Mouse (Mus musculus): ENCODE data around the gene Tnrc6a.

Gene Tnrc6a

GRCm38 (mm10) chr7:123188462-123188861, 64.8 kb downstream of the Tnrc6a start:
- no peak for DNase-seq (ENCODE audit: low read depth, low spot score)

- DNase-seq (ENCODE audit: low read depth, low spot score), result no peak
Measured at GRCm38 (mm10) chr7:123189762-123190161, 66.1 kb downstream of the Tnrc6a start.

- no peak for DNase-seq (ENCODE audit: low read depth, low spot score)
Measured at GRCm38 (mm10) chr7:123191731-123192130, 68.0 kb downstream of the Tnrc6a start.

- no peak for DNase-seq (ENCODE audit: low read depth, low spot score)
Measured at GRCm38 (mm10) chr7:123193201-123193600, 69.5 kb downstream of the Tnrc6a start.

- no peak for DNase-seq (ENCODE audit: low read depth, low spot score)
Measured at GRCm38 (mm10) chr7:123194696-123195095, 71.0 kb downstream of the Tnrc6a start.

GRCm38 (mm10) chr7:123196432-123196831, 72.7 kb downstream of the Tnrc6a start:
- DNase-seq (ENCODE audit: low read depth, low spot score), result no peak

GRCm38 (mm10) chr7:123198695-123199094, 75.0 kb downstream of the Tnrc6a start:
- no peak for DNase-seq (ENCODE audit: low read depth, low spot score)

- DNase-seq (ENCODE audit: low read depth, low spot score), result no peak
Measured at GRCm38 (mm10) chr7:123199151-123199550, 75.5 kb downstream of the Tnrc6a start.

- DNase-seq (ENCODE audit: low read depth, low spot score), result peak; percentile 29
Measured at GRCm38 (mm10) chr7:123199656-123200206, 76.0 kb downstream of the Tnrc6a start.

- DNase-seq (ENCODE audit: low read depth, low spot score), result peak; percentile 91
Measured at GRCm38 (mm10) chr7:123200722-123201121, 77.0 kb downstream of the Tnrc6a start.

- peak; percentile 78 for DNase-seq (ENCODE audit: low read depth, low spot score)
Measured at GRCm38 (mm10) chr7:123205261-123205660, 81.6 kb downstream of the Tnrc6a start.

GRCm38 (mm10) chr7:123207561-123207960, 83.9 kb downstream of the Tnrc6a start:
- DNase-seq (ENCODE audit: low read depth, low spot score), result no peak

GRCm38 (mm10) chr7:123209864-123210263, 86.2 kb downstream of the Tnrc6a start:
- no peak for DNase-seq (ENCODE audit: low read depth, low spot score)

GRCm38 (mm10) chr7:123211461-123211860, 87.8 kb downstream of the Tnrc6a start:
- DNase-seq (ENCODE audit: low read depth, low spot score), result peak; percentile 96

GRCm38 (mm10) chr7:123212316-123212715, 88.6 kb downstream of the Tnrc6a start:
- peak; percentile 72 for DNase-seq (ENCODE audit: low read depth, low spot score)

GRCm38 (mm10) chr7:123214365-123215075, 90.8 kb downstream of the Tnrc6a start, which contains the start of gene Slc5a11:
Gene Slc5a11, plus strand, starts transcription at chr7:123214780.
- DNase-seq (ENCODE audit: low read depth, low spot score), result peak; percentile 39

- DNase-seq (ENCODE audit: low read depth, low spot score), result peak; percentile 51
Measured at GRCm38 (mm10) chr7:123215138-123215537, 91.5 kb downstream of the Tnrc6a start.

- no peak for DNase-seq (ENCODE audit: low read depth, low spot score)
Measured at GRCm38 (mm10) chr7:123217448-123218354, 94.0 kb downstream of the Tnrc6a start.

- peak; percentile 50 for DNase-seq (ENCODE audit: low read depth, low spot score)
Measured at GRCm38 (mm10) chr7:123218620-123219019, 94.9 kb downstream of the Tnrc6a start.

GRCm38 (mm10) chr7:123219781-123220632, 96.3 kb downstream of the Tnrc6a start:
- DNase-seq (ENCODE audit: low read depth, low spot score), result no peak

GRCm38 (mm10) chr7:123220633-123220942, 96.9 kb downstream of the Tnrc6a start:
- DNase-seq (ENCODE audit: low read depth, low spot score), result no peak

All from R1 (cell line).